Mouse (Mus musculus): Measurements from ENCODE around the gene Ctu2.
A peak's percentile ranks its signal among the peaks of the same experiment; 100 is the strongest.

Ctu2 gene

GRCm38 (mm10) chr8:122497016-122497734, 21.2 kb downstream of the Ctu2 start:
- DNase-seq = peak; percentile 18

- DNase-seq = no peak
Observed at GRCm38 (mm10) chr8:122497912-122498311, 22.0 kb downstream of the Ctu2 start.

- peak; percentile 92 for DNase-seq
Observed at GRCm38 (mm10) chr8:122500856-122501255, 24.9 kb downstream of the Ctu2 start.

- DNase-seq = peak; percentile 48
Observed at GRCm38 (mm10) chr8:122511552-122511951, 35.6 kb downstream of the Ctu2 start.

- DNase-seq = no peak
Observed at GRCm38 (mm10) chr8:122512392-122512791, 36.4 kb downstream of the Ctu2 start.

GRCm38 (mm10) chr8:122515699-122516098, 39.8 kb downstream of the Ctu2 start:
- DNase-seq = no peak

GRCm38 (mm10) chr8:122517541-122518190, 41.7 kb downstream of the Ctu2 start:
- DNase-seq = peak; percentile 77

- no peak for DNase-seq
Observed at GRCm38 (mm10) chr8:122520611-122521010, 44.7 kb downstream of the Ctu2 start.

DNA sequence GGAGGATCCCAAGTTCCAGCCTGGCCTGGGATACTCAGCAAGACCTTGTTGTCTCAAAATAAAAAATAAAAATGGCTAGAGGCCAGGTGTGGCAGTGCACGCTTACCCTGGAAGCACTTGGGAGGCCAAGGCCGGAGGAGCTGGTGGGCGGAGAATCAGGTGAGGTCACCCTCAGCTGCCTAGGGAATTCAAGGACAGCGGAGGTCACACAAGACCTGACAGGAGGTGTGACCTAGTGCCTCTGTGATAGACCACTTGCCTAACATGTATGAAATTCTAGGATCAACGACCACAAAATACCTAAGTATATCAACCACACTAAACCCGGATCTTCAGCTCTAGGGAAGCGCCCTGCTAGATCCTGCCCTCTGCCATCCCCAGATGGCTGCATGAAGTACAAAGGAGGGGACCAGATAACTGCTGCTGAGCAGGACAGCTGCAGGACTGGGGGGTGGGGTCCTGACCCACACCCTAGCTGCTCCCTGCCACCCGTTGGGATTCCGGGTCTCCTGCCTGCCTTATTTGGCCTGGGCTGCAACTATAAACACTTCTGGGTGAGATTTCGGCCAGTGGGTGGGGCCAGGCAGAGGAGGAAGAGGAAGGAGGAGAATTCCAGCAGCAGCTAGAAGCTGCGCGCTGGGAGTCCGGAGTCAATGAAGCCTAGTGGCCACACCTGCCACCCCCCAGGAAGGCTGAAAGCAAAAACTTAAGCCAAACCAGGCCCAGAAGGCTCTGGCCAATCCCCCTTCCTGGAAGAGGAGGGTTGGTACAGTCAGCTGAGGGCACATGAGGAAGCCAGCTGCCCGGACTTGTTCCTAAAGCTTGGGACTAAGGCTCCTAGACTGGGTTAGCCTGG, 47.1 kb downstream of the Ctu2 start:
- peak; percentile 91 for DNase-seq

GRCm38 (mm10) chr8:122523652-122524360, 47.9 kb downstream of the Ctu2 start:
- no peak for DNase-seq

- peak; percentile 52 for DNase-seq
Observed at GRCm38 (mm10) chr8:122524506-122524905, 48.6 kb downstream of the Ctu2 start.

GRCm38 (mm10) chr8:122525004-122525403, 49.1 kb downstream of the Ctu2 start:
- DNase-seq = peak; percentile 40

- no peak for DNase-seq
Observed at GRCm38 (mm10) chr8:122526084-122526483, 50.1 kb downstream of the Ctu2 start.

GRCm38 (mm10) chr8:122526526-122527170, 50.7 kb downstream of the Ctu2 start:
- peak; percentile 66 for DNase-seq

DNA sequence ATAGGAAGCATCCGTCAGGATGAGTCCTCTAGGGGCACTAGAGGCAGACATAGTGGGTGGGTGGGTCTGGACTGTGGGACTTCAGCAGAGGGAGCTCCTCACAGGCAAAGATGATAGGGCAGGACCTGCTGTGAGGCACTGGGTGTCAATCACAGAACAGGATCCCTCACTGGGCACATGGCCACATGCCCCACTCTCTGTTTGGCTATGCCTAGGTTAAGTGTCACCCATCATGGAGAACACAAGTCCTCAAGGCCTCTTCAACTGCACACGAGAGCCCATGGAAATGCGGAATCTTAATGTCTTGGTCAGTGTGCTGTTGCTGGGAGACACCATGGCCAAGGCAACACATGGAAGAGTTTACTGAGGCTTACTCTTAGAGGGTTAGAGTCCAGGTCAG, 52.0 kb downstream of the Ctu2 start:
- peak; percentile 54 for DNase-seq

DNA sequence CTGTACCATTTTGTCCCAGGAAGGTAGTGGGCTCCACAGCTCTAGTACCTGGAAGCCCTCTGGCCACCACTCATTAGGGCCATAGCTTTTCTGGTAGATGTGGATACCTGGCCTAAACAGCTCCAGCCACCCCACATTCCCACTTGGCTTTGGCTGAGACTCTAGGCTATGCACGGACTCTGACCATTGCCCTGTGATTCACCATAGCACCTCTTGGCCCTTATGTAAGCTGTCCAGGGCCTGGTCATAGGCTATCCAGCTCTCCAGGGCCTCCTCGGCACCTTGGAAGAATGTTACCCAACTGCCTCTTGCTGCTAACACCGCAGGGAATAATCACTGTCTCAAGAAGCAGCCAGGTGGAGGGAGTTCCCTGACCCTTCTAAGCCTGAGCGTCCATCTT, 53.2 kb downstream of the Ctu2 start:
- DNase-seq = peak; percentile 32

- DNase-seq = peak; percentile 35
Observed at GRCm38 (mm10) chr8:122531312-122531711, 55.4 kb downstream of the Ctu2 start.
